Mouse (Mus musculus) monocyte, adult 59 days (primary cell): ENCODE measurements around the gene Osgin1. TPM values are rescaled to one million over a fixed set of nuclear protein-coding genes. Genes with fewer than 3 reads are reported as not detected.

Source experiments
- total RNA-seq, 2 experiments: library from RNA; stranded (reverse); gene quantifications; one replicate each; pipeline ENCODE4 v1.2.4; 2023

Gene Osgin1
- total RNA-seq: 10 to 100 TPM; 60.5 to 66.7 TPM

DNA sequence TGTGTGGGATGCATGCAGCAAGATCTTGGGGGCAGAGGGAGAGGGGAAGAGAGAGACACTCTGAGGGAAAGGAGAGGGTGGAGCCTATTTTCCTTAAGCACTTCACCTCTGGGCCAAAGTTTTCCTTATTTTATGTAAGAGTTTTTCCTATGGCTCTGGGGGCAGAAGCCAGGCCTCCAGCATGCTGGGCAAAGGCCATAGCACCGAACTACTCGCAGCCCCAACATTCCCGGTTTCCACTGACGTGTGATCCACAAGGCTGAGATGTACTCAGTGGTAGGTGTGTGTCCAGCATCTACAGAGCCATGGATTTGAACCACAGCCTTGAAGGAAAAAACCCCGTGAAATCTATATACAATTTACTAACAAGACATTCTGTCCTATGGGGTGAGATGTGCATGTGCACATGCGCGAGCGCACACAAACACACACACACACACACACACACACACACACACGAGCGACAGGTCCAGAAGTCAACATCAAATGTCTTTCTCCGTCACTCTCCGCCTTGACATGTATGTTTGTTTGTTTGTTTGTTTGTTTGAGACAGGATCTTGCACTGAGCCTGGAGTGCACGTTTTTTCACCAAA lies at the start of gene Osgin1:
Gene Osgin1 (plus strand): TSS at position 543 of the 593 bp plus-strand sequence.

DNA sequence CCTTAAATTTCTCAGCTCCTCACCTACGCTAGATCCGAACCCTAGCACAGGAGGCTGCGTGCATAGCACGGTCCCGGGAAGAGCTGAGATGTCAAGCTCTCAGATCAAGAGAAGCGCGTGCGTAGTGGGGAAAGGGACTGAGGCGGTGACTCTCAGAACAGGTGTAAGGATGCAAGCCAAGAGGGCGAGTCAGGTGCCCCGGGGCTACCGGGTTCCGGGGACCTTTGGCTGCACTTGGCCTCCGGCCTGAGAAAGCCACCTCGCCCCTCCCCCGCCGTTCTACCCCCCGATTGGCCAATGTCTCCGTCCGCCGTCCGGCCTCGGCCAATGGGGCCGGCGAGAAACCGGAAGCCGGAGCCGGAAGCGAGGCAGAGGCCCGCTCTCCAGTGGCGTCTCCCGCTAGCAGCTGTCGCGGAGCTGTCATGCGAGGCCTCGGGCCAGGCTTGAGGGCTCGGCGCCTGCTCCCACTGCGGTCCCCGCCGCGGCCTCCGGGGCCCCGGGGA lies 39.3 kb upstream of the Osgin1 start, which contains the start of gene Mlycd:
Gene Mlycd (plus strand): TSS at position 355 of the 503 bp plus-strand sequence.

GRCm38 (mm10) chr8:119446211-119446989 lies 12.5 kb downstream of the Osgin1 start, which contains the start of gene Necab2:
Necab2 (plus strand) TSS chr8:119446719.

Other genes starting within 250 kb of the Osgin1 start
- gene Hsbp1, start 89.6 kb upstream of the Osgin1 start, total RNA-seq: 10 to 100 TPM; 78.0 to 89.4 TPM
- gene Mlycd, start 39.2 kb upstream of the Osgin1 start, total RNA-seq: 10 to 100 TPM; 12.9 to 13.7 TPM
- gene Necab2, start 12.6 kb downstream of the Osgin1 start, total RNA-seq: under 1 TPM; 0.81 to 0.88 TPM
- under 1 TPM in 1 of 2 experiments, not detected in 1; 0.18 TPM for gene Slc38a8, start 67.6 kb downstream of the Osgin1 start, total RNA-seq
- 10 to 100 TPM; 77.2 to 87.1 TPM for gene Mbtps1, start 124.6 kb downstream of the Osgin1 start, total RNA-seq
- 10 to 100 TPM; 27.1 to 30.9 TPM for gene Hsdl1, start 141.1 kb downstream of the Osgin1 start, total RNA-seq
- not detected for gene Dnaaf1, start 141.1 kb downstream of the Osgin1 start, total RNA-seq
- 10 to 100 TPM; 12.1 to 12.9 TPM for gene Taf1c, start 171.1 kb downstream of the Osgin1 start, total RNA-seq
- not detected for gene Adad2, start 178.6 kb downstream of the Osgin1 start, total RNA-seq
- gene Kcng4, start 201.6 kb downstream of the Osgin1 start, total RNA-seq: not detected
- not detected for gene Wfdc1, start 232.2 kb downstream of the Osgin1 start, total RNA-seq